Mouse (Mus musculus): Measurements from ENCODE around the gene Cers5. TPM values are rescaled to one million over a fixed set of nuclear protein-coding genes. Genes with fewer than 3 reads are reported as not detected.

The Cers5 gene
- polyA plus RNA-seq, 1 experiment, result 44.5 TPM

- Histone ChIP-seq H3K4me1 (ENCODE audit: control insufficient read depth, insufficient read depth, low read length) (peaks cover 13% of the 10 kb centered on the region), H3K27ac (ENCODE audit: insufficient read depth, low read length) (0 out of 2 replicates have a peak overlapping the region, but pooled peaks have one; percentile 15), H3K4me3 (ENCODE audit: insufficient read depth, low read length) (no peak overlapping the region)
- TF ChIP-seq CTCF (IDR thresholded peaks at IDR 0.05; ENCODE audit: extremely low read depth, insufficient read depth, low read length) (no peak), POLR2A (IDR thresholded peaks at IDR 0.05; ENCODE audit: extremely low read depth, insufficient read depth, low read length) (no peak)
Observed at GRCm38 (mm10) chr15:99714206-99714605, 58.5 kb downstream of the Cers5 start.

- Histone ChIP-seq H3K27ac (ENCODE audit: insufficient read depth, low read length) (peak overlapping the region; percentile 24; the same call in 1 of the 2 replicates), H3K4me1 (ENCODE audit: control insufficient read depth, insufficient read depth, low read length) (peaks cover 12% of the 10 kb centered on the region), H3K4me3 (ENCODE audit: insufficient read depth, low read length) (no peak overlapping the region)
- TF ChIP-seq CTCF (IDR thresholded peaks at IDR 0.05; ENCODE audit: extremely low read depth, insufficient read depth, low read length) (no peak), POLR2A (IDR thresholded peaks at IDR 0.05; ENCODE audit: extremely low read depth, insufficient read depth, low read length) (no peak)
Observed at GRCm38 (mm10) chr15:99713569-99713968, 59.1 kb downstream of the Cers5 start.

GRCm38 (mm10) chr15:99712666-99713559 lies 59.8 kb downstream of the Cers5 start:
- TF ChIP-seq CTCF (IDR thresholded peaks at IDR 0.05; ENCODE audit: extremely low read depth, insufficient read depth, low read length) (no peak), POLR2A (IDR thresholded peaks at IDR 0.05; ENCODE audit: extremely low read depth, insufficient read depth, low read length) (no peak)
- Histone ChIP-seq H3K4me1 (ENCODE audit: control insufficient read depth, insufficient read depth, low read length) (peaks cover 11% of the 10 kb centered on the region), H3K4me3 (ENCODE audit: insufficient read depth, low read length) (no peak overlapping the region), H3K27ac (ENCODE audit: insufficient read depth, low read length) (peak overlapping the region; percentile 24; the same call in 1 of the 2 replicates)

GRCm38 (mm10) chr15:99711491-99711890 lies 61.2 kb downstream of the Cers5 start:
- peaks cover 9% of the 10 kb centered on the region for H3K4me1 ChIP-seq (ENCODE audit: control insufficient read depth, insufficient read depth, low read length)
- TF ChIP-seq POLR2A (IDR thresholded peaks at IDR 0.05; ENCODE audit: extremely low read depth, insufficient read depth, low read length) (no peak), CTCF (IDR thresholded peaks at IDR 0.05; ENCODE audit: extremely low read depth, insufficient read depth, low read length) (no peak)
- no peak overlapping the region for H3K27ac ChIP-seq (ENCODE audit: insufficient read depth, low read length)
- H3K4me3 ChIP-seq (ENCODE audit: insufficient read depth, low read length), result no peak overlapping the region

- Histone ChIP-seq H3K4me1 (ENCODE audit: control insufficient read depth, insufficient read depth, low read length) (peaks cover 1% of the 10 kb centered on the region; the same call in 1 of the 2 replicates), H3K4me3 (ENCODE audit: insufficient read depth, low read length) (no peak overlapping the region), H3K27ac (ENCODE audit: insufficient read depth, low read length) (no peak overlapping the region)
- no peak for TF ChIP-seq POLR2A (IDR thresholded peaks at IDR 0.05; ENCODE audit: extremely low read depth, insufficient read depth, low read length)
- no peak for TF ChIP-seq CTCF (IDR thresholded peaks at IDR 0.05; ENCODE audit: extremely low read depth, insufficient read depth, low read length)
Observed at GRCm38 (mm10) chr15:99710221-99711190, 62.2 kb downstream of the Cers5 start.

GRCm38 (mm10) chr15:99708176-99708575 lies 64.5 kb downstream of the Cers5 start:
- TF ChIP-seq POLR2A (IDR thresholded peaks at IDR 0.05; ENCODE audit: extremely low read depth, insufficient read depth, low read length) (no peak), CTCF (IDR thresholded peaks at IDR 0.05; ENCODE audit: extremely low read depth, insufficient read depth, low read length) (no peak)
- Histone ChIP-seq H3K4me1 (ENCODE audit: control insufficient read depth, insufficient read depth, low read length) (no peaks in the 10 kb centered on the region; the same call in 1 of the 2 replicates), H3K27ac (ENCODE audit: insufficient read depth, low read length) (no peak overlapping the region), H3K4me3 (ENCODE audit: insufficient read depth, low read length) (no peak overlapping the region)

GRCm38 (mm10) chr15:99705440-99706048 lies 67.1 kb downstream of the Cers5 start, which contains the start of gene Gm17349:
TSS of gene Gm17349 (minus strand) at chr15:99705490.
- Histone ChIP-seq H3K4me3 (ENCODE audit: insufficient read depth, low read length) (peak within 1 kb of the TSS; percentile 50), H3K27ac (ENCODE audit: insufficient read depth, low read length) (peak within 1 kb of the TSS; percentile 89), H3K4me1 (ENCODE audit: control insufficient read depth, insufficient read depth, low read length) (no peaks in the 10 kb centered on the region; the same call in 1 of the 2 replicates)
- TF ChIP-seq POLR2A (IDR thresholded peaks at IDR 0.05; ENCODE audit: extremely low read depth, insufficient read depth, low read length) (no peak), CTCF (IDR thresholded peaks at IDR 0.05; ENCODE audit: extremely low read depth, insufficient read depth, low read length) (peak; percentile 75)

GRCm38 (mm10) chr15:99704881-99705280 lies 67.8 kb downstream of the Cers5 start:
- Histone ChIP-seq H3K27ac (ENCODE audit: insufficient read depth, low read length) (peak overlapping the region; percentile 89), H3K4me3 (ENCODE audit: insufficient read depth, low read length) (peak overlapping the region; percentile 50), H3K4me1 (ENCODE audit: control insufficient read depth, insufficient read depth, low read length) (no peaks in the 10 kb centered on the region; the same call in 1 of the 2 replicates)
- TF ChIP-seq POLR2A (IDR thresholded peaks at IDR 0.05; ENCODE audit: extremely low read depth, insufficient read depth, low read length) (peak; percentile 34; the same call in 1 of the 2 replicates), CTCF (IDR thresholded peaks at IDR 0.05; ENCODE audit: extremely low read depth, insufficient read depth, low read length) (no peak)
